Mouse (Mus musculus): ENCODE measurements around the gene Dock9. TPM values are rescaled to one million over a fixed set of nuclear protein-coding genes. Genes with fewer than 3 reads are reported as not detected.

Gene Dock9
- polyA plus RNA-seq, 1 experiment: 41.9 TPM

- Histone ChIP-seq H3K27me3 (replicated peaks; ENCODE audit: control insufficient read depth, insufficient read depth, low read length) (no peaks in the 10 kb centered on the region), H3K4me1 (ENCODE audit: control insufficient read depth, insufficient read depth, low read length) (peaks cover 8% of the 10 kb centered on the region), H3K4me3 (ENCODE audit: insufficient read depth, low read depth, low read length) (no peak overlapping the region), H3K36me3 (ENCODE audit: control insufficient read depth, insufficient read depth, low read length) (no peaks in the 10 kb centered on the region), H3K27ac (ENCODE audit: insufficient read depth, low read depth, low read length) (no peak overlapping the region)
- TF ChIP-seq CTCF (conservative IDR thresholded peaks at IDR 0.05; ENCODE audit: insufficient read depth, insufficient read length, low read depth, low read length): no peak
- no peak for TF ChIP-seq POLR2A (IDR thresholded peaks at IDR 0.05; ENCODE audit: low read depth, low read length)
- peak; percentile 66 for DNase-seq
- 94% methylated on average over 9 of the region's 9 CpGs for WGBS
Measured at GRCm38 (mm10) chr14:121665693-121666273, 131.9 kb downstream of the Dock9 start.

- 74% methylated on average over 1 of the region's 1 CpGs for WGBS
- DNase-seq: peak; percentile 80
- TF ChIP-seq CTCF (conservative IDR thresholded peaks at IDR 0.05; ENCODE audit: insufficient read depth, insufficient read length, low read depth, low read length) (no peak), POLR2A (IDR thresholded peaks at IDR 0.05; ENCODE audit: low read depth, low read length) (no peak)
- Histone ChIP-seq H3K27me3 (replicated peaks; ENCODE audit: control insufficient read depth, insufficient read depth, low read length) (no peaks in the 10 kb centered on the region), H3K4me1 (ENCODE audit: control insufficient read depth, insufficient read depth, low read length) (peaks cover 8% of the 10 kb centered on the region; the same call in 1 of the 2 replicates), H3K4me3 (ENCODE audit: insufficient read depth, low read depth, low read length) (no peak overlapping the region), H3K36me3 (ENCODE audit: control insufficient read depth, insufficient read depth, low read length) (no peaks in the 10 kb centered on the region), H3K27ac (ENCODE audit: insufficient read depth, low read depth, low read length) (peak overlapping the region; percentile 66)
Measured at GRCm38 (mm10) chr14:121663913-121664312, 133.7 kb downstream of the Dock9 start.

- no peak for DNase-seq
- H3K4me1 ChIP-seq (ENCODE audit: control insufficient read depth, insufficient read depth, low read length): peaks cover 13% of the 10 kb centered on the region; the same call in 1 of the 2 replicates
- WGBS: 53% methylated on average over 8 of the region's 8 CpGs
Measured at GRCm38 (mm10) chr14:121660918-121661317, 136.7 kb downstream of the Dock9 start.

GRCm38 (mm10) chr14:121660167-121660894 lies 137.3 kb downstream of the Dock9 start:
- peaks cover 13% of the 10 kb centered on the region; the same call in 1 of the 2 replicates for H3K4me1 ChIP-seq (ENCODE audit: control insufficient read depth, insufficient read depth, low read length)
- no peak overlapping the region for H3K4me3 ChIP-seq (ENCODE audit: insufficient read depth, low read depth, low read length)
- H3K36me3 ChIP-seq (ENCODE audit: control insufficient read depth, insufficient read depth, low read length): no peaks in the 10 kb centered on the region
- H3K27ac ChIP-seq (ENCODE audit: insufficient read depth, low read depth, low read length): no peak overlapping the region
- TF ChIP-seq CTCF (conservative IDR thresholded peaks at IDR 0.05; ENCODE audit: insufficient read depth, insufficient read length, low read depth, low read length) (no peak), POLR2A (IDR thresholded peaks at IDR 0.05; ENCODE audit: low read depth, low read length) (no peak)
- DNase-seq: no peak
- 64% methylated on average over 15 of the region's 15 CpGs for WGBS
- H3K27me3 ChIP-seq (replicated peaks; ENCODE audit: control insufficient read depth, insufficient read depth, low read length): no peaks in the 10 kb centered on the region

More at GRCm38 (mm10) chr14:121660918-121661317, 136.7 kb downstream of the Dock9 start:
- Histone ChIP-seq H3K4me3 (ENCODE audit: insufficient read depth, low read depth, low read length) (no peak overlapping the region), H3K27me3 (replicated peaks; ENCODE audit: control insufficient read depth, insufficient read depth, low read length) (no peaks in the 10 kb centered on the region), H3K36me3 (ENCODE audit: control insufficient read depth, insufficient read depth, low read length) (no peaks in the 10 kb centered on the region), H3K27ac (ENCODE audit: insufficient read depth, low read depth, low read length) (no peak overlapping the region)
- TF ChIP-seq CTCF (conservative IDR thresholded peaks at IDR 0.05; ENCODE audit: insufficient read depth, insufficient read length, low read depth, low read length): no peak
- no peak for TF ChIP-seq POLR2A (IDR thresholded peaks at IDR 0.05; ENCODE audit: low read depth, low read length)

- 0 out of 2 replicates have a peak overlapping the region, but pooled peaks have one; percentile 5 for H3K27ac ChIP-seq (ENCODE audit: insufficient read depth, low read depth, low read length)
- TF ChIP-seq POLR2A (IDR thresholded peaks at IDR 0.05; ENCODE audit: low read depth, low read length) (no peak), CTCF (conservative IDR thresholded peaks at IDR 0.05; ENCODE audit: insufficient read depth, insufficient read length, low read depth, low read length) (no peak)
- H3K36me3 ChIP-seq (ENCODE audit: control insufficient read depth, insufficient read depth, low read length): no peaks in the 10 kb centered on the region
Measured at GRCm38 (mm10) chr14:121659061-121659824, 138.4 kb downstream of the Dock9 start.

GRCm38 (mm10) chr14:121658537-121658936 lies 139.1 kb downstream of the Dock9 start:
- H3K27me3 ChIP-seq (replicated peaks; ENCODE audit: control insufficient read depth, insufficient read depth, low read length): no peaks in the 10 kb centered on the region
- no peak for DNase-seq
- WGBS: 86% methylated on average over 9 of the region's 9 CpGs
- no peak overlapping the region for H3K27ac ChIP-seq (ENCODE audit: insufficient read depth, low read depth, low read length)
- no peaks in the 10 kb centered on the region for H3K36me3 ChIP-seq (ENCODE audit: control insufficient read depth, insufficient read depth, low read length)
- no peak overlapping the region for H3K4me3 ChIP-seq (ENCODE audit: insufficient read depth, low read depth, low read length)
- TF ChIP-seq CTCF (conservative IDR thresholded peaks at IDR 0.05; ENCODE audit: insufficient read depth, insufficient read length, low read depth, low read length) (no peak), POLR2A (IDR thresholded peaks at IDR 0.05; ENCODE audit: low read depth, low read length) (no peak)
- H3K4me1 ChIP-seq (ENCODE audit: control insufficient read depth, insufficient read depth, low read length): peaks cover 7% of the 10 kb centered on the region; the same call in 1 of the 2 replicates

More at GRCm38 (mm10) chr14:121659061-121659824, 138.4 kb downstream of the Dock9 start:
- WGBS: 48% methylated on average over 12 of the region's 12 CpGs
- Histone ChIP-seq H3K4me3 (ENCODE audit: insufficient read depth, low read depth, low read length) (no peak overlapping the region), H3K27me3 (replicated peaks; ENCODE audit: control insufficient read depth, insufficient read depth, low read length) (no peaks in the 10 kb centered on the region), H3K4me1 (ENCODE audit: control insufficient read depth, insufficient read depth, low read length) (peaks cover 10% of the 10 kb centered on the region; the same call in 1 of the 2 replicates)
- no peak for DNase-seq
